Mouse (Mus musculus) A20 (cell line): ENCODE measurements at regions not wholly inside any gene's neighbourhood (a gene's known extent, or its start where the extent isn't known, plus 50 kb on each side); places are given as distances from the start of the nearest gene placed in this dataset.

Experiments used
- DNase-seq: peaks from one replicate; pipeline ENCODE4 v3.0.0-alpha.2; 2011; ENCODE audit warnings: low read depth, low spot score

GRCm38 (mm10) chr7:111242646-111243045 is 159.8 kb upstream of the Eif4g2 start:
- no peak for DNase-seq

DNA sequence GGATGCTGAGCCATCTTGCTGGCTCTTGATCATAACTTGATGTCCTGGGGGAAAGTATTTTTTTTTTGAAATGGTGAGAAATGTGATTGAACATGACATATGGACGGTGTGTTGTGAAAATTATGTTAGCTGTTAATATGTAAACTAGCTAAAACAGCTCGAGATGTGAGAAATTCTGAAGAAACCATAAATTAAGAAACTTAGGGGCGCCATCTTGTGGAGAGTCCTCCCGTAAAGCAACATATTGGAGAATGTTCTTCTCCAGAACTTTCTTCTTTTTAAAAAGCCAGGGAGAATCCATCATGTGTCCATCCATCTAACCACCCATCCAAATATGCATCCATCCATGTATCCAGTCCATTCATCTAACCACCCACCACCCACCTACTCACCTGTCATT is 158.7 kb upstream of the Eif4g2 start:
- DNase-seq, result peak; percentile 14

GRCm38 (mm10) chr7:111240234-111240826 is 157.5 kb upstream of the Eif4g2 start:
- DNase-seq, result no peak

- DNase-seq, result no peak
Observed at GRCm38 (mm10) chr7:111237819-111238218, 155.0 kb upstream of the Eif4g2 start.

DNA sequence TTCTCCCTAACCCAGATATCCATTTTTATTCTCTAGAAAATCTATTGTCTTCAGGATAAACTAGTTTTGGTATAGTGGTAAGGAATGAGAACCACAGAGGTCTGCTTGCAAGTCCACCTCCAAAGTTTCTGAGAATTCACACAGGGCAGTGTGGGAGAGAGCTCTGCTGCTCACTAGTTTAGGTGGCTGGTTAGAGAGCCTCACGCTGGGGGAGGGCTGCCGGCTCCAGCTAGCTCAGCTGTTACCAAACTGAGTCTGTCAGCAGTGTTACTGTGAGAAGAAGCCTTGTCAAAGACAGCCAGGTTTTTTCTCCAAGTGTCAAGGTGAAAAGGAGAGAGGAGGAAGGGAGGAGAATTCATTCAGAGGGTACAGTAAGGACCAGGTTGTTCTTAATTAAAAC is 147.8 kb upstream of the Eif4g2 start:
- DNase-seq, result no peak

DNA sequence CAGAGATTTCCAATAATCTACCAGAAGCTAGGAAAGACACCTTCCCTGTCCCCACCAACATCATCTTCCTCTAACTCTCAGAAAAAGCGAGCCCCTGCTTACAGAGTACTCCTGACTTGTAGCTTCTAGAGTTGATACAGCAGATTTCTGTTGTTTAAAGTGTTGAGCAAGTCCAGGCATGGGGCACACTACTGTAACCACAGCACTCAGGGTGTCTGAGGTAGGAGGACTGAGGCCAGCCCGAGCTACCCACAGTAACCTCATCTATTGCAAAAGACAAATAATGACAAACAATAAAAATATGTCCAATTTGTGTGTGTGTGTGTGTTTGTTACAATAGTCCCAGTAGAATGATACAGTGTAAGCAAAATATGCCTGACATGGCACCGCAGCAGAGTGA is 144.3 kb upstream of the Eif4g2 start:
- DNase-seq, result no peak

- no peak for DNase-seq
Observed at GRCm38 (mm10) chr7:111226026-111226656, 143.3 kb upstream of the Eif4g2 start.

- DNase-seq, result no peak
Observed at GRCm38 (mm10) chr7:111215586-111215985, 132.8 kb upstream of the Eif4g2 start.

DNA sequence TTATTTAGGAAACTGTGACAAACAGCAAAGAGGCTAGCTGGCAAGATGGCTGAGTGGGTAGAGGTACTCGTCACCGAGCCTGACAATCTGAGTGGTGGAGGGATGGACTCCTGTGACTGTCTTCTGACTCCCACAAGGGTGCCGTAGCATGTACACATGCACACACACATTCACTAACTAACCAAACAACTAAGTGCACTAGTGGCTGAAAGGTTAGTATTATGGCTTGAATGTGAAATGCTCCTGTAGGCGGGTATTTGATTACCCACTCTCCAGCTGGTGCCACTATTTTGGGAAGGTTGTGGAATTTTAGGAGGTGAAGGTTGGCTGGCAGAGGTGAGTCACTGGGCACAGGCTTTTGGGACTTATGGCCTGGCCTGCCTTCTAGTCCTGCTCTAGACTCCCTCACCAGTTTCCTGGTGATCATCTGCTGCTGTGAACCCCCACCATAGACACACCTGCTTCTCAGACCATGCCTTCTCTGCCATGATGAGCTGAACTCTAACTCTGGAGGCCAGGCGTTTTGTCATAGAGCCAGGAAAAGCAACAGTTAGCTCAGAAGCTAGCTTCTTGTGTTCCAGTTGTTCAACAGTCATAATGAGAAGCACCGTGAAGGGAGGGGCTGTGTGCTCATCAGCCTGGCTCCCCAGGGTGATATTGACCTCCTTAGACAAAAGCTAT is 131.5 kb upstream of the Eif4g2 start:
- DNase-seq, result no peak

- no peak for DNase-seq
Observed at GRCm38 (mm10) chr7:111212188-111212587, 129.4 kb upstream of the Eif4g2 start.

DNA sequence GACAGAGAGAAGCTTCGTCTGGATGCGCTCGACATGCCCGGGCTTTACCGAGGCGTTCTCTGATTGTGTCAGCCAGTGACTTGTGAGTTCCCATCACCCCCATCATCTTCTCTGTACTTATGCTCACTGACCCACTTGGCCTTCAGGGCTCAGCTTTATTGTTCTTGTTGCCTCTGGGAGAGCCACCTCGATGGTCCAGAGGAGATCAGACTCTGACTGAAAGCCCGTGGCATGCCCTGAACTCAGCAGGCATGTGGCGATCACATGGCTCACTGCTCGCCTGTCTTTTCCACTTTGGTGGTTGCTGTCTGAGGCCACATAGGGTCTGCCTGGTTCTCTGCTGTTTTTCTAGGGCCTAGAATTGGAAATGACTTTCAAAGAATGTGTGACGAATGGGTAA is 128.8 kb upstream of the Eif4g2 start:
- no peak for DNase-seq

- no peak for DNase-seq
Observed at GRCm38 (mm10) chr7:111210282-111210681, 127.5 kb upstream of the Eif4g2 start.

DNA sequence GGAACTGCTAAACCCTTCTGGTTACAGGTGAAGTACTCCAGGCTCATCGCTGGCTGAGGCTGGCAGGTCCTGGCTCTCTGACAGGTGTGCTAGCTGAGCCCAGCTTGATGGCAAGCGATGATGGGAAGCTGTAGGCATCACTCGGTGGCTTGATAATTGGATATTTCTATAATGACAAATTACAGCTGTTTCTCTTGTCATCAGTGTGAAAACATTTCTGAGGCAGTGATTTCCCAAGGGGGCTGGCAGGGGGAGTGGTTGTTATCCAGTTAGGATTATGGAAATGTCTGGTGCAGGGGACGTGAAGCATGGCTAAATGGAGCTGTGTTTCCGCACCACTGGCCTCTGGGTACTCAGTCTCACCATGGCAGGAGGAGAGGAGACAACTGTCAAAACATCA is 123.0 kb upstream of the Eif4g2 start:
- DNase-seq, result no peak

DNA sequence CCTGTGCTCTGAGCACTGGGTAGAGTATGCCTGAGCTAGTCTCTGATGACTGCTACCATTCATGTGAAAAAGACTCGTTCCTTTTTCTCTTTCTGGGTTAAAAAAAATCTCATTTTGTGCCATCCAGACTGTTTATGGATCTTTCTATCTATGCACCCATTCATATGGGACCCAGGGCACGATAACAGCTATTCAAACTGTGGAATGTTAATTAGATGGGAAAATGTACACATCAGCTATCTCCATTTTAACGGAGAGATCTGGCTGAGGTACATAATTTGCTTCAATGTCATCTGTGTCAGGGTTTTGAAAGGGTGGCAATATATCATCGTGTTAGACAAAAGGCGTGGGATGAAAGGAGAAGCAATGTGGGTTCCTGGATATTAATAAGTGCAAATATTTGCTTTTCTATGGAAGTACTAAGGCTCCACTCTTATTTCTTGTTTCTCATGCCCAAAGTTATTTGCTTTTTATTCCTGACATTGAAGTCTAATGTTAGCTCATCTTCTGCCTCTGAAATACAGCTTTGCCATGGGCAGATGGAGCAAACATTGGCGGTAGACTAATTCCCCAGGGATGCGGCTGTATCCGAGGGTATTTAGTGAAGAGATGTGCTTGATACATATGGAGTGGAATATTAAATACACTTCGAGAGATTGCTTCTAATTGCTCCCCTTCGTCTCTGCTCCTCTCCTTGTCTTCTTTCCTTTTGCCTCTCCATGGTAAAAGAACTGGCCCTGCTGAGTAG is 116.0 kb upstream of the Eif4g2 start:
- no peak for DNase-seq

GRCm38 (mm10) chr7:111191674-111192073 is 108.8 kb upstream of the Eif4g2 start:
- no peak for DNase-seq

DNA sequence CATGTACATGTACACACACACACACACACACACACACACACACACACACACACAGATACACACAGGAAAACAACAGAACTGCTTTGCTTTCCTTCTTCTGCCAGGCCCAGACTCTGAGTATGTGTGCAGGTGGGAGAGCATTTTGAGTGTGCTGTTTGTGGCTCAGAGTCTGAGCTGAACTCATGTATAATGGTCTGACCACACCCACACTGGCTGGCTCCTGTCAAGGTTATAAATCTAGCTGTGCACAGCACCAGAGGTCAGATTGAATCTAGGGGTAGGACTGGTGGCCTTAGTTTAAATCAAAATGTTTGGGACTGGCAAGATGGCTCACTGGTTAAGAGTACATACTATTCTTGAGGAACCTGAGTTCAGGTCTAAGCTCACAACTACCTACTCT is 108.4 kb upstream of the Eif4g2 start:
- no peak for DNase-seq

DNA sequence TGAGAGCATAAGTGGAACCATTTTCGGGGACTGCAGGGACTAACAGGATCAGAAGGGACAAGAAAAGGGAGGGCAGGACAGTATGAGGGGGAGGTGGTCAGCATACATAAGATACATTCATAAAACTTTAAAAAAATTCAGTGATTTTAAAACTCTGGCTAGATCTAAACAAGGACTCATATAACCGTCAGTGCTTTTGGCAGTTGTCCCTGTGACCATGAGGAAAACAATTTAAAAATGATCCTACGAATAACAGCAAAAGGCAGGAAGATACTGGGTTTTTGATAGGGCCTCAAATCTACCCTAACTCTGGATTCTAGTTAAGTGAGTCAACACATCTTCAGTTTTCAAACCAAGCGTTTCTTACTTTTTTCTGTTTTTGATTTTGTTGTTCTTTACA is 106.9 kb upstream of the Eif4g2 start:
- no peak for DNase-seq

DNA sequence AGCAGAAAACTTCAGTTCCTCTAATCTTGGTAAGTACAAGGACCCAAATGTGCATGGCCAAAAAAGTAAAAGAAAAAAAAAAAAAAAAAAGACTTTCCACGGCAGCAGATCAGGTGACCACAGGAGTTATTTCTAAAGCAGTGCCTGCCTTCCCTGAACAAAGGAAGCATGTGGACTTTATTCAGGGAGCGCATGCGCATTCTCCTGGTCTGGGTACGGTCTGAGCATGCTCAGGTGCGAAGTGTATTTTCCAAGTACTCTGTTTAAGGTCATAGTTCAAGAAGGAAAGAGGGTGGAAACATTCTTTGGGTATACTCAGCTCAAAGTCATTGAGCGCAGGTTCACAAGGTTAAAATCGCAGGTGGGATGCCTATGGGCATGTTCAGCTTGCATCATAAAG is 103.1 kb upstream of the Eif4g2 start:
- peak; percentile 17 for DNase-seq

- no peak for DNase-seq
Observed at GRCm38 (mm10) chr7:111183512-111183911, 100.7 kb upstream of the Eif4g2 start.

GRCm38 (mm10) chr7:111182319-111182718 is 99.5 kb upstream of the Eif4g2 start:
- peak; percentile 50 for DNase-seq

GRCm38 (mm10) chr7:111179401-111180271 is 96.8 kb upstream of the Eif4g2 start:
- no peak for DNase-seq
